Mouse (Mus musculus) Muller cell, postnatal 12 days (primary cell): ENCODE data around the gene Pim3.

Experiments used
- DNase-seq: peaks from one replicate; pipeline ENCODE4 v3.0.0-alpha.2; 2015; ENCODE audit errors: inconsistent ontology term

The Pim3 gene

GRCm38 (mm10) chr15:88858141-88858541, 3.8 kb upstream of the Pim3 start:
- DNase-seq: no peak

GRCm38 (mm10) chr15:88858707-88859106, 3.3 kb upstream of the Pim3 start:
- DNase-seq: no peak

GRCm38 (mm10) chr15:88859206-88859970, 2.6 kb upstream of the Pim3 start:
- no peak for DNase-seq

- no peak for DNase-seq
These were observed 1.2 kb upstream of the Pim3 start for GRCm38 (mm10) chr15:88860781-88861180.

GRCm38 (mm10) chr15:88862881-88863694, 1.1 kb downstream of the Pim3 start:
- peak; percentile 69 for DNase-seq

DNA sequence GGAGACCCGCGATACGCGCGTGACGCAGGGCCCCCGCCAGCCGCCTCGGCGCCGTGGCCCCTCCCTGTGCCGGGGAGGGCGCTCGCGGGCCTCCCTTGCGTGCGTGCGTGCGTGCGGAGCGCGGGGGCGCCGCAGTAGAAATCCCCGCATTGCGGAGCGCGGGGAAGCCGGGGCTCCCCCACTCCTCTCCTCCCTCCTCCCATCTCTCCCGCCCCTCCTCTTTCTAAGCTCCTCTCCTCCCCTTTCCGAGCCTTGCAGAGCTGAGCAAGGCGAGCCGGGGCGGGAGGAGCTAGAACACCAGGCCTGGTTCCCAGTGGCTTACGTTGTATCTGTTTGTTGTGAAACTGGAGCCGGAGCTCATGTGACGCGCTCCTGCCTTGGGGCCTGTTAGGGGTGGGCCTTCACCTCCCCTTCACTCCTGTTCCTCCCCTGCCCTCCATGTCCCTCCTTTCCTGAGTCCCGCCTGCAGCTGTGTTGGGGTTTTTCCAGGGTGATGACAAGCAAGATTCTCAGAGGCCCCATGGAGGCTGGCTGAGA, 1.8 kb downstream of the Pim3 start:
- DNase-seq: peak; percentile 95

DNA sequence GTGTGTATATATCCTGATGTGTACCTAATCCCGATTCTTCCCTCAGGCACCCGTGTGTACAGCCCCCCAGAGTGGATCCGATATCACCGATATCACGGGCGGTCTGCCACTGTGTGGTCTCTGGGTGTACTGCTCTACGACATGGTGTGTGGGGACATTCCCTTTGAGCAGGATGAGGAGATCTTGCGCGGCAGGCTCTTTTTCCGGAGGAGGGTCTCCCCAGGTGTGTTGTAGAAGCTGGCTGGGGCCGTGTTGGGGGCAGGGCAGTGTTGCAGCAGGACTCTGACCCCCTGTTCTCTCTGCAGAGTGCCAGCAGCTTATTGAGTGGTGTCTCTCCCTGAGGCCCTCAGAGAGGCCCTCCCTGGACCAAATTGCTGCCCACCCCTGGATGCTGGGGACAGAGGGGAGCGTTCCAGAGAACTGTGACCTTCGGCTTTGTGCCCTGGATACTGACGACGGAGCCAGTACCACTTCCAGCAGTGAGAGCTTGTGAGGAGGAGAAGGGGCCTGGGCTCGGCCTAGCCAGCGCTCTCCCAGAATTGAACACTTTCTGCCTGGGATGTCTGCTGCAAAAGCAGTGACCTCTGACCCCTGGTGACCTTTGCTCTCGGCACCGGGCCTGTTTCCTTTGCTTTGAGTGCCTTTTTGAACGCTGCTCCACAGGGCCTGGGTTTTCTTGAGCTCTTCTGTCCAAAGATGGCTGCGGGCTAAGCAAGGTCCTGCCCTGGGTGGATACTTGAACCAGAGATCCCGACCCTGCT, 2.5 kb downstream of the Pim3 start:
- no peak for DNase-seq

GRCm38 (mm10) chr15:88865061-88865460, 3.1 kb downstream of the Pim3 start:
- DNase-seq: no peak

GRCm38 (mm10) chr15:88865888-88866695, 4.1 kb downstream of the Pim3 start:
- DNase-seq: no peak

GRCm38 (mm10) chr15:88866934-88867356, 5.0 kb downstream of the Pim3 start:
- DNase-seq: no peak

- DNase-seq: peak; percentile 54
These were observed 5.5 kb downstream of the Pim3 start for GRCm38 (mm10) chr15:88867368-88868023.

DNA sequence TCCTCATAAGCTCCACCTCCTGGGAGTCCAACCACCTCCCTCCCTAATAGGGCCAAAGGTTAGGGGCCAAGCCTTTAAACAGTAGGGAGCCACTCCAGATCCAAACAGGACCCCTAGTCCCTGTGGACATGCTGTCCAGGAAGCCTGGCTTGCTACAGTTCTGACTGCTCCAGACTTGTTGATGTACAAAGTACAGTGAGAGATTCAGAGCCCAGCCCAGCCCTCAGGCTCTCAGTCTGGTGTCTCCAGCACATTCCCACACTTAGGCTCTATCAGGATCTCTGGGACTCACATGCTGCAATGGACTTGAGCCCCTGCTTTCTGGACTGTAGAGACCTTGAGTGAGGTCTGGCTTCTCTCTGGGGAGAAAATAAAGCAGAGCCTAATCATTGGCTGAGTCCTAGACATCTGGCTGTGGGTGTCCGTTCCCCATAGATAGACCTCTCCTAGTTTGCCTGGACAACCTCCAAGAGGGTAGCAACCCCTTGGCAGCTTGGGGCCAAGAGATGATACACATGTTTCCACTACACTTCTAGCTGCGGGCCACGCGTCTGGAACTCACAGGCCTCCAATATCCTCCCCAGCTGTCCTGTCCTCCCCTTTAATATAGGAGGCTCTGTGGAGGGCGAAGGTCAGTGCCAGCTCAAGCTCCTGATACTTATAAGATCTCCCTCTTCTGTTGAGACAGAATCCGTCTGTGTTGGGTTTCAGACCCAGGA, 6.2 kb downstream of the Pim3 start:
- no peak for DNase-seq

- DNase-seq: no peak
These were observed 8.6 kb downstream of the Pim3 start for GRCm38 (mm10) chr15:88870418-88871185.

DNA sequence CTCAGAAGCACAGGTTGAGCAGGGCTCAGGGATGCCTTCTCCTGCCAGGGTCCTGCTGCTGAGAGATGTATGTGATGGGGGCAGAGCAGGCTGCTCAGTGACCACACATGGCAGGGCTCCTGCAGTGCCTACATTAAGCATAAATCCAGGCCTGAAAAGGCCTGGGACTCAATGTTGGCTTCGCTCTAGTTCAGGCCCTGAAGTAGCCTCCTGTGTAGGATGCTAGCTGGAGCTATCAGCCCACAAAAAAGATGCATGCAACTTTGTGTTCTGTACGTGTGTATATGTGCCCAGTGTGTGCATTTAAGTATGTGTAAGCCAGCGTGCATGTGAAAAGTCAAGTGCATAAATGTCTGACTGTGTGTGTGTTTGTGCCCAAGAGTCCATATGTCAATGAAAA, 12.1 kb downstream of the Pim3 start:
- no peak for DNase-seq

DNA sequence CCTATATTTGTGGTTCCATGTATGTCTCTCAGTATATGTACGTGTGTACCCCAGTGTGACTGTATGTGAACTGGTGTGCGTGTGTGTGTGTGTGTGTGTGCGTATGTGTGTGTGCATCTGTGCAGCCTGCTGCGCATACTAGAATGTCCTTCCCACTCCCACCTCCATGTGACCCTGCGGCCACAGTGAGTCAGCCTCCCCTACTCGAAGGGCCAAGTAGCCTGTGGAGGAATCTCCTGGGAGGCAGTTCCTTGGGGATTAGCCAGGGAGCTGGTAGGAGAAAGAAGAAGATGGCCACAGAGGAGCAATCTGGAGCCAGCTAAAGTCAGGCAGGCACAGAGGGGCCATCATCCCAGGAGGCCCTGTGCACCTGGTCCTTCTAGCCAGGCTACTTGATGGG, 12.5 kb downstream of the Pim3 start:
- DNase-seq: no peak

GRCm38 (mm10) chr15:88875625-88876081, 13.7 kb downstream of the Pim3 start:
- DNase-seq: no peak

GRCm38 (mm10) chr15:88876155-88877020, 14.4 kb downstream of the Pim3 start:
- peak; percentile 76 for DNase-seq

DNA sequence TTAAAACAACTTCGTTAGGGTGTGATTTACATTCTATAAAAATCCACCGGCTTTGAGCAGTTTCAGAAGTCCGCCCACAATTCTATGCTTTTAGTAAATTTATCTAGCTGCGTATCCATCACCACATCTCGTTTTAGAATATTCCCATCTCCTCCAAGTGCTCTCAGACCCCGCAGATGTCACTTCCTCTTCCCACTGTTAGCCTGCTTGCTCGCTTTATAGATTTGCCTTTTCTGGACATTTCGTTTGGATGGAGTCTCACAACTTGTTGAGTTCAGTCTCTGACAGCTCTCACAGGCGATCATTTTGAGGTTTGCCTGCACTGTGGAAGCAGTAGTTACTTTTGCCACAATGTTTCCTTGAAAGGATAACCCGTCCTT, 15.0 kb downstream of the Pim3 start:
- no peak for DNase-seq
